Mouse (Mus musculus): ENCODE measurements around the gene Ccdc50. TPM values are rescaled to one million over a fixed set of nuclear protein-coding genes. Genes with fewer than 3 reads are reported as not detected.

Gene Ccdc50
- total RNA-seq (2021), result 78.4 and 96.1 TPM in 2 replicates
- long read RNA-seq, full-length matches to known transcripts, result 20 of 32 reads
- long read RNA-seq, partial matches to known transcripts, result 0 of 32 reads
- long read RNA-seq, other reads (novel, unspliced or antisense), result 12 of 32 reads

- peak; percentile 86 for DNase-seq
Observed at GRCm38 (mm10) chr16:27388761-27389451, at the start of gene Ccdc50. Ccdc50 (plus strand) TSS chr16:27388869.

- no peak for DNase-seq
Observed at GRCm38 (mm10) chr16:27347521-27347920, 41.1 kb upstream of the Ccdc50 start.

DNA sequence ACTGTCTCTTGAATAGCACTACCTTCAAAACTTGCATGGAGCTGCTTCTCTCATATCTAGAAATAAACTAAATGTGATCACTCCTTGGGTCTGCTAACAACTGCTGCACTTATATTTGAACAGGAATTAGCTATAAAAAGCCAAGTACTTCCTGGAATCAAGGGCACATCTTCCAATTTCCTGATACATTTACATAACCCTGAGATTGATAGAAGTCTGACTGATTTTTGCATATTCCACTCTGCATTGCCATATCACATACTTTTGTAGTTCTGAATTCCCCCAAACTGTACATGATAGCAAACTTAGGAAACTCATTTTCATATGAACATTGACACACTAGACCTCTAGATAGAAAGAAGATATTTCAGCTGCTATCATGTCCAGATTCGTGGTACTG is 40.3 kb upstream of the Ccdc50 start:
- DNase-seq, result no peak

- no peak for DNase-seq
Observed at GRCm38 (mm10) chr16:27349235-27349634, 39.4 kb upstream of the Ccdc50 start.

- DNase-seq, result no peak
Observed at GRCm38 (mm10) chr16:27349878-27350532, 38.7 kb upstream of the Ccdc50 start.

DNA sequence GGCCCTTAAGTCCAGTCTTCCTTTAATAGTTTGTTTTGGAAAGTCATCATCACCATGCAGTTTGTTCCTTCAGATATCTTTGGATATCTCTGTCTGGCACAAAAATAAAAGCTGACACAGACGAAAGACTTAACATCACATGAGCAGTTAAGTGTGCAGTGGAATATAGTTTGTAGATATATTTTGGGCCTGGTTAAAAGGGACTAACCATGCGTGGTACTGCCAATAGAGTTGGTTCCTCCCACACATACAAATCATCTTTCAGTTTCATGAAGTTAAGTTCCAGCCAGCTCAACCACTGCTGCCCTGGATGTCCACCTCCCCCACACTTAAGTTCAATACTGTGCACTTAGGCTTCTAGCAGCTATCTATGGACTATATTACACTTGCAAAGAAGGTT is 34.2 kb upstream of the Ccdc50 start:
- DNase-seq, result no peak

DNA sequence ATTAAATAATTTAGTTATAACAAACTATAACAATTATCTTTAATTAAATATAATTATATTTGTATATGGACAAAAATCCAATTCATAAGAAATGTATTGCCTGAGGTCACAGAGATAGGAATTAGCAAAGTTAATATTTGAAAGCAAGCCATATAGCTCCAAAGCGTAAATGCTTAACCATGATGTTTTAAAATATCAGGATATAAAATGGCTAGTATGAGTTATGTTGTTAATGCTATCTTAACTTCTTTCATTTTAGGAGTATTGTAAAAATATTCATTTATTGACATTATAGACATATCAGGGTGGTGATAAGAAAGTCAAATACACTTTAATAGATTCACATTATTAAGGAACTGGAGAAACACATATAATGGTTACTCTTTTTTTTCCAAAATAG is 28.6 kb upstream of the Ccdc50 start:
- DNase-seq, result no peak

- DNase-seq, result no peak
Observed at GRCm38 (mm10) chr16:27370191-27370590, 18.5 kb upstream of the Ccdc50 start, which contains the start of gene Uts2b. Uts2b (minus strand) TSS chr16:27370239.

- no peak for DNase-seq
Observed at GRCm38 (mm10) chr16:27370700-27371099, 18.0 kb upstream of the Ccdc50 start.

DNA sequence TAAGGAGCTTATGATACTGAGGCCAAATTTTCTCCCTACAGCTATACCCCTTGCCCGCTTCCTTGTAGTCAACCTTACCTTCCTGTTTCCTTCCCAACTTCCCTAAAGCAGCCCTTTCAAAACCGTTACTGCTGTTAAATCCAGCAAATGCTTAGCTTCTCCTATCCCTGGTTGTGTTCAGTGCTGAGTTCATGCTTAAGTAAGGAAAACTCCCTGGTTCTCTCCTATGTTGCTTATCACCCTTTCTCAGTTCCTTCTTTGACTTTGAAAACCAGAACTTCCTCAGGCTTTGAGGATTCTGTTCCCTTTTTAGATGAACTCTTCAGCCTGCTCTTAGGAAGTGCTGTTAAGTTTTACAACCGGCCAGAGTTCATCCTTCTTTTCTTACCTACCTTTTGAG is 14.5 kb upstream of the Ccdc50 start:
- DNase-seq, result no peak

- DNase-seq, result no peak
Observed at GRCm38 (mm10) chr16:27375318-27375717, 13.4 kb upstream of the Ccdc50 start.

GRCm38 (mm10) chr16:27376556-27376955 is 12.1 kb upstream of the Ccdc50 start:
- no peak for DNase-seq

GRCm38 (mm10) chr16:27382217-27382616 is 6.5 kb upstream of the Ccdc50 start:
- no peak for DNase-seq

DNA sequence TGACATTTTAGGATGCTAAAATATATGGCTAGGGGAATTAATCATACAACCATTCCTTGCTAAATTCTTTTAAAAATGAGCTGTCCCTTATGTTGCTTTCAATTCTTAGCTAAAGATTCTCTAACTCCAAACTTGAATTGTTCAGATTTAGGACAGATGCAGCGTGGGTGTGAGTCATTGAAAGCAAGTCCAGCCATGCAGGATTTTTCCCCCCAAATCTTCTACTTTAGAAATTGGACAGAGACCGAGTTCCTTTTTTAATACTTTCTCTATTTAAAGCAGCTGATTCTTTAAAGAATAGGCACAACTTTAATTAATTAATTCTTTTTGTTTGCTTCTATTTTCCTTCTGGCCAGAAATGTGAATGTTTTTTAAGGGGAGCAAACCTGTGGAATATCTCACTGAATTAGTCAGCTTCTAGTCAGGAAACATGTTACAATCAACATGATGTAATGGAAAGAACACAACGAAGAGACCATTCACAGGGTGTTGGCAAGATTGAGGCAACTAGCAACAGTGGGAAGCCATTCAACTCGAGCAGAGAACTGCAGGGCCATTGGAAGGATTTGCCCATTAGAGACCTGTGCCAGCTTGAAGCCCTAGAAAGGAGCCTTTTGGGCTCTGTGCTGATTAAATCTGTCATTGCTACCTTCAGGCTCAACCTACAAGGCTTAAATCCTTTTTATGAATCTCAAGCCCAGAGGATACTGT is 3.6 kb upstream of the Ccdc50 start:
- DNase-seq, result no peak

DNA sequence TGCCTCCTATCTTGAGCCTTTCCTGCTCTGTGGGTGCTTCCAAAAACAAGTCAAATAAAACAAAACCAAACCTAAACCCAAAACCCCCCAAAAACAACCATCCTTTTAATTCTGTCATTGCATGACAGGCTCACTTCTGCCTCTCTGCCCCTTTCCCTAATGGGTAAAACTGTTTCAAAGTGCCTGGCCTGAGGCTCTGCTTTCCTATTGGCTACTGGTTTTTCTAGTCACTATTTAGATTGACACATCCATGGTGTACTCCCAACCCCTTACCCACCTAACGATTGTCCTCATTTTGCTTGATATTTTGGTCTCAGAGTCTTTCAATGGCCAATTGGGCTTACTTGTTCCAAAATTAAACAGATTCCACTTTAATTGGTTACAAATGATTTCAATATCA is 3.0 kb upstream of the Ccdc50 start:
- DNase-seq, result no peak

GRCm38 (mm10) chr16:27386850-27387407 is 1.7 kb upstream of the Ccdc50 start:
- DNase-seq, result no peak

DNA sequence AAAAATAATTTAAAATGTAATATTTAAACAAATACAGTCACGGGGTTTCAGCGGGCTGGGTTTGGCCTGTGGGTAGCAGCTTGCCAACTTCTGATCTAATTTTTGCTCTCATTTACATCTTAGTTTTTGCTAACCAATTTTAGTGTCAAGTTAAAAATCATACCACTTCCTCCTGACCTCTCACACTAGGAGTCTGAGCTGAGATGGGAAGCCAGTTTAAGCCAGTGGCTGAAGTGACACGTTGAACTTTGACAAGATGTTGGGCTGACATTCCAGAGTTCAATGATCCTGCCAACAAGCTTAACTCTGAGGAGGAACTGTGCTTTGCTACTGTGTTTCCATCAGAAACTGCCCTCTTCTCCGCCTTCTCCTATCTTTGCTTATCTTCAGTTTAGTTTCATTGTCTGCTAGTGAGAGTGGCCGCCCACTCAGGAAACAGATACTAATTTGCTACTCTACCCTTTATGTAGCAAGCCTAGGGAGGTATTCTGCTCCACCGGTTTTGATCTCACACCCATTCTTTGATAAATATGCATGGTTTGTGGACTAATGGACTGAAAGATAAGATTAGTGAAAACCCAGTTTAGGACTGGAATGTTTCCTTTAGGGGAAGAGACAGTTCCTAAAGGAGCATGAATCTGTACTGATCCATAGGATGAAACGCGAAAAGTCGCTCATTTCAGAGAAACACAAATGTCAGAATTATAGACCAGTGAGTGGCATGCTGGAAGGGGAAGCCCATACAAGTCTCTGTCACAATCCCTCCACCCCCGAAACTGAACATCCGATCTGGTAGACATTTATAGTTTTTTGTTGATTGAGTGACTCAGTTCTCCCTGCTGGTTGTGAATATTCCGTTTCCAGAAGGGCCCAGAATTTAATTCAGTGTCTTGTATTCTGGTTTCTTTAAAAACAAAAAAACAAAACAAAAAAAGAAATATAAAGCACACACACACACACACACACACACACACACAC is 746 bp upstream of the Ccdc50 start:
- no peak for DNase-seq

DNA sequence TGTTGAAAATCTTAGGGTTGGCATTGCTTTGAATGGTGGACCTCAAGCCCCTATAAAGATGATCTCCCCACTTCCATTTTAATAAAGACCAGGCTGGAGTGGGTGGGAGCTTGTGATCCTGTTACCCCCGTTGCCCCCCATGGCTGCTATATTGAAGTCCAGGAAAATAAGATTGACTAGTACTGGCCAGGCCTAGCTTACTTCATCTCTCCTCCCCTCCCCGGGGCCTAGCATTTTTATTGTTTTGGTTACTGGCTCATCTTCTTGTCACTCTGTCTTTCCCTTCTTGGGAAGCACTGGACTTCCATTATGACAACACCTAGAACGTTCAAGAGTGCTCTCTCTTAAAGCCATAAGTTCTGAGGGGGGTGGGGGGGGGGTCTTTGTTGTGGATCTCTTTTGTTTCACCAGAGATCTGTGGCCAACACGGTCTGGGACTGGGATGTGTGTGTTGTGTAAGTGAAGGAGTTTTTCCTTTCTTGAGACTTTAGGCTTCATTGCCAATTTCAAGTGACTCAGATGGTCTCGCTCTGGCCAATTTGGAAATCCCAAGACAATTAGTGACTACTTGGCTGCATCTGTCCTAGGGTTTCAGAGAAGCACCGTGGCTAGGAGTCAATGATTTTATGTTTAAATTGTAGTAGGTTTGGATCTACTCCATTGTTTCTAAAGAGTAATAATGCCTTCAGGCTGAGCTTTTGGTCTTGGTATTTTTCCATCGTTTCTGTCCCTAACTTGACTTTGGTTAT is 1.0 kb downstream of the Ccdc50 start:
- DNase-seq, result no peak

DNA sequence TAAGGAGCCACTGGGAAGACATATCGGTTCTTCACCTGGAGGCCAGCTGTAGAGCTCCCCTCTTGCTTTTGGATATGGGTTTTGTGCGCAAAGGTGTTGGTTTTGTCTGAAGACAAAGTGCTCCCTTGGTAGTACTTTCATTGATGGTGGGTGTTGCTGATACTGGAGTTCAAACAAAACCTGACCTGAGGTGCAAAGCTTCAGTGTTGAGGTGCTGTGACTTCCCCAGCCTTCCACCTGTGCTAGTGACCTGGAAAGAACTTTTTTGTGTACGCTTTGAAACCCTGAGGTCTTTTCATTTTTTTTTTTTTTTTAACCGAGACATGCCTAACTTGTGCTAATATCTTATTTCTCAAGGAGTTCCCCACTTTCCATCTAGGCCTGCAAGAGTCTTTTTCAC is 1.6 kb downstream of the Ccdc50 start:
- no peak for DNase-seq

- DNase-seq, result no peak
Observed at GRCm38 (mm10) chr16:27391845-27392244, 3.2 kb downstream of the Ccdc50 start.
